Mouse (Mus musculus) testis, adult 2 months (tissue): ENCODE measurements around the gene Palld.

ENCODE experiments used
- CTCF ChIP-seq: fragments of 200-500 bp; IDR thresholded peaks from 2 replicates; pipeline ENCODE4 v1.5.1; 2012; ENCODE audit warnings: low read depth, mild to moderate bottlenecking, inconsistent platforms, low read length, moderate library complexity; ENCODE audit not compliant: control insufficient read depth, insufficient read depth, insufficient replicate concordance
- POLR2A ChIP-seq: fragments of 200-500 bp; IDR thresholded peaks from 2 replicates; pipeline ENCODE4 v1.6.1; 2012; ENCODE audit warnings: low read depth, mild to moderate bottlenecking, inconsistent platforms, low read length, moderate library complexity; ENCODE audit not compliant: control insufficient read depth

DNA sequence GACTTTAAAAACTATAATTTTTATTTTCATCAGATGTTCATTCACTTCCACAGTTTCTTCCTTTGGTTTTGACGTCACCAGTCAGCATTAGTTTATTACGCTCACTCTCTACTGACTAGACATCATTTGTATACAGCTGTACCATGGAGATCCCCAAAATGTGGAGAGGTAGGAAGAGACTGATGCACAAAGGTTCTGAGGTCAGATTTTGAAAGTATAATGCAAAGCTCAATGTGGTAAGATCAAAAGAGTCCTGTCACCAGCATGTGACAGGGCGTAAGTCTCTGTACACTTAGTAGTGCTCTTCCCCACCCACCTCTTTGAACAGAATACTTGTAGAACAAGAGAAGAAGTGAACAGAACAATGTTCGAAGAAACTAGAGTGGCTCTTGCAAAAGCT, 339.9 kb downstream of the Palld start:
- TF ChIP-seq CTCF (no peak), POLR2A (no peak)
